Mouse (Mus musculus): ENCODE data around the gene Etv6.

DNA sequence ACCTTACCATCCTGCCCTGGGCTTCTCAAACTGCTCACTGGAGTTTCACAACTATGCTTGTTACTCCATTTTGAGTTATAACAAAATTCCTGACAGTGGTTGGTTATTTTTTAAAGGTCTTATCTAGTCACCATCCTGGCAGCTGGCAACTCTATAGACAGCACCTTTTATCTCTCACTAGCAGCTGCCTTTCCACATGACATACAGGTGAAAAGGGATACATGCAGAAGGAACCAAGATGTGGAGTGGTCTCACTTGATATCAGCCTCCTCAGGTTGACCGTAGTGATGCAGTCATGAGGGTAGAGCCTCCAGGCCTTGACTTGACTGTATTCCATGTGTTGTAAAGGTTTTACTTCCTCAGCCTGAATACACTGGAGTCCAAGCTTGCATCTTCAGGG, 74.2 kb downstream of the Etv6 start:
- TF ChIP-seq CTCF (IDR thresholded peaks at IDR 0.05; ENCODE audit: low read depth) (no peak), EP300 (IDR thresholded peaks at IDR 0.05; ENCODE audit: low read depth) (no peak)

All from heart, postnatal 0 days (tissue).